Mouse (Mus musculus) cortical plate, adult 2 months (tissue): ENCODE results near the gene Crocc.

ENCODE experiments used
- CTCF ChIP-seq: fragments of 200-500 bp; IDR thresholded peaks from 2 replicates; pipeline ENCODE4 v1.5.1; 2011; ENCODE audit warnings: mild to moderate bottlenecking, control low read depth, low read length; ENCODE audit not compliant: insufficient read depth; ENCODE audit errors: extremely low read depth
- POLR2A ChIP-seq: fragments of 200-500 bp; IDR thresholded peaks from 2 replicates; pipeline ENCODE4 v1.6.1; 2011; ENCODE audit warnings: mild to moderate bottlenecking, low read length, control low read depth; ENCODE audit not compliant: insufficient read depth; ENCODE audit errors: extremely low read depth

DNA sequence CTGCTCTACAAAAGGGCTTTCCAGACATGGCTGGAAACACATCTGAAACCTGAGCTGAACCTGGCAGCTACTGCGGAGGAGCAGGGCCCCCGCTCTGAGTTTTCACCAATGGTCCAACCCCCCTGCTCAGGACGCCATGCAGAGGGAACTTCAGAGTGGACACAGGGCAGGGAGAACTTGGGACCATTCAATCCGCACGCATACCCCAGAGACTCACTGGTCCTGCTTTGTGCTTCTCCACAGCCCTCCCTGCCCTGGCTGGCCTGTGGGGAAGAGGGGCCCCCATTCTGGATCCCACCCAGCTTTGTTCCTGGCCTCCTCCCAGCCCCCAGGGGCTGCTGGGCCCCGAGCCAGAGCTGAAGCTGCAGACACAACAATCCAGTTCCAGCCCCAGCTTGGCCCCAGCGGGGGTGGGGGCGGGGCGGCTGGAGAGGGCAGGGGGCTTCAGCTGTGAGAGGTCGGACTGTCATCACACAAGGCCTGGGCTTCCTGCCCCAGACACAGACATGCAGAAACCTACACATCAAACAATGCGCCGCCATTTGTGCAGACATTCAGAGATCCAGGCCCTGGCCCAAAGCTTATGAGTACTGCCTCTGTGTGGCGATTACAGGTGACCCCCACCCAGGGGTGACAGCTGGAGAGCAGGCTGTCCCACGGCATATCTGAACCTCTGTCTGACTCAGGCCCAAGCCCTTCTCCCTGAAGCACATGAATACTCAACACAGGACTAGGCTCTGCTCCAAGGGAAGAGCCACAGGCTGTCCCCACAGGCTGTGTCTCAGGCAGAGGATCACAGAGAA lies 39.3 kb downstream of the Crocc start:
- TF ChIP-seq POLR2A = no peak
- no peak for TF ChIP-seq CTCF
